Mouse (Mus musculus): ENCODE data around the gene Gatd1.

The Gatd1 gene

DNA sequence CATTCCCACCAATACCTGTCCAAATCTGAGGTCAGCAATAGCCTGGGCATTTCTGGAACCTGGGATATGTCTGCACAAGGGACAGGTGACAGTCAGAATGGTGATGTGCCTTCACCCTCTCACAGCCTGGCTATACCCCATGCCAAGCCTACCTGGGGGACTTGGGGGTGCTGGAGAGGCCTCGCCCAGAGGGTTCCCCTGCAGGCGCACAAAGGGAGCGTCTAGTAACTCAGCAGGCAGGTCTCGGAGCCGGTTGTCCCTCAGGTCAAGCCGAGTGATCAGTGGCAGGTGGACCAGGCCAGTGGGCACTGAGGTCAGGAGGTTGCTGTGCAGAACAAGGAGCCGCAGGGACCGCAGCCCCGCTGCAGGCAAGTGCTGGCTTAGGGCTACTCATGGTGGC lies 27.5 kb upstream of the Gatd1 start:
- no peak for DNase-seq (ENCODE audit: low read depth)

DNA sequence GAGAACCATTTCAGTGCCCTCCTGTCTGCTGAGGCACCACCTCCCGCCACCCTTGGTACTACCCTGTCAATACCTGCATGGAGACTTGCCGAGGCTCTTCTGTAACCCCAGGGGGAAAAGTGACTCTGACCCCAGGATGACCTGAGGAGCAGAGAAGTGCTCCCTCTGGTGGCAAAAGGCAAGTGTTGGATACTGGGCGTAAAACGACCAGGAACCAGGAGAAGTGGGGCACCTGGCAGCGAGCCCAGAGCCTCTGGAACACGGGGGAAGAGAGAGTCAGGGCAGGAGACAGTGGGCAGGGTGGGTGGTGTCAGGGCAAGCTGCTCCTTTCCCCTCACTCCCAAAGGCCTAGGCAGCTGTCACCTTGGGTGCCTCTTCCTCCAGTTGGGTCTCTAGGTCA lies 26.7 kb upstream of the Gatd1 start:
- DNase-seq (ENCODE audit: low read depth) = peak; percentile 64

DNA sequence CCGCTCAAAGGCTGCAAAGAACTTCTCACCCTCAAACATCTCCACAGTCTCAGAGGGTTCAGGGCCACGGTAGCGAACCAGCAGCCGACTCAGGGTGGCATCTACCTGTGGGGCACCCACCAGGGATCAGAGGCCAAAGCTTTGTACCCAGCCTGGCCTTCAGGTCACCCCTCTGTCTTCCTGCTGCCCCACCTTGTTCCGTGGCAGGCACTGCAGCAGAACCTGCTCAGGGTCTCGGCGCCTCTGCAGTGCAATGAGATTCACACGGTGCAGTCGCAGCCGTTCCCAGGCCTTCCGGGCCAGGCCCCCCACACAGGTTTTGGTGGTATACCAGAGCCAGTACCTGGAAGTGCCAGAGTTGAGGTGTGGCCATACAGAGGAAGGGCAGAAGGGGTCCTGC lies 25.9 kb upstream of the Gatd1 start:
- no peak for DNase-seq (ENCODE audit: low read depth)

DNA sequence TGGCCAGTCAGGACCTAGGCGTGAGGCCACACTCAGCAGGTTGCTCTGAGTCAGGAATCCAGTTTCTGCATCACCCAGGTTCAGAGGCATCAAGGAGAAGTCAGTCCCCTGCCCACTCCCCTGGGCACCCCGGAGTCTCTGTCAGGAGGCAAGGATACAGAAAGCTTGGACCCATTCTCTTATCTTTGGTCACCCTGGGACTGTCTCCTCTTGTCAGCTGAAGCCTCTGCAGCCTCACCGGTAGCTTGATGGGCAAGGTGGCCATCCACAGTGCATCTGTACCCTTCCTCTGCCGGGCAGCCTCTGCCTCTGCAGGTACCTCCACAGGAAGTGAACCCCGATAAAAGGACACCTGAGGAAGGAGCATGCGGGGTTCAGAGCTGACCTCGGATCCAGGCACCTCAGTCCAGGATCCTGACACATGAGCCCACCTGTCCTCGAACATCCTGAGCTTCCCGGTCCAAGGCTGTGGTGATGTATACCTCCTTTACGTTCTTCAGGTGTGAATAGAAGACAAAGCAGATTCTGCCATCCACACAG lies 25.3 kb upstream of the Gatd1 start:
- no peak for DNase-seq (ENCODE audit: low read depth)

DNA sequence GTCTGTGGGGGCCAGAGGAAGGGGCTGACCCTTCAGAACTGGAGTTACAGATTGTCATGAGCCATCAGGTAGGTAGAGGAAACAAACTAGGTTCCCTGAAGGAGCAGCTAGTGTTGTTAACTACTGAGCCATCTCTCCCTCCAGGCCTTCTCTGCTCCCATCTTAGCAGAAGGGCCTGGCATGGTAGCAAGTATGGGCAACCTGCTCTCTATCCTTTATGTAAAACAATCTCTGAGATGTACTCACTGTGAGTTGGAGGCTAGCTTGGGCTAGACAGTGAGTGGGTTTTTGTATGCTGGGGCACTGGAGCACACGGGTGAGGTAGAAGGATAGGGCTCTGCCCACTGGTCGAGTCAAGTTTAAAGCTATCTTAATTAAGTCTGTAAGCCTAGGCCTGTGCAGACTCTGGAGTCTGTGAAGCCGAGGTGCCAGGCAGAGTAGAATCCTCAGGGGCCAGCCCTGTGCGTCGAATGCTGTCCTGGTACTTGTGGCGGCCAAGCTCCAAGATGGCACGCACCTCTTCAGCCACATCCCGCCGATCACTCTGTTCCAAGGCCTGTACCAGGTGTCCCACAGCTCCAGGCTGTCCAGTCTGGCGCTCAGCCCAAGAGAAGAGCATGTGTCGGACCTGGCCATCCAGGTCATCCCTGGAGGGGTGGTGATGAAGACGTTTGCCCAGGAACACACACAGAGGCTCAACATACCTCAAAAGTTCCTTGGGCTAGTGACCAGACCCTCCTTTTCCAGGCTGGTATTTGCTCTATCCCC lies 24.4 kb upstream of the Gatd1 start:
- no peak for DNase-seq (ENCODE audit: low read depth)

DNA sequence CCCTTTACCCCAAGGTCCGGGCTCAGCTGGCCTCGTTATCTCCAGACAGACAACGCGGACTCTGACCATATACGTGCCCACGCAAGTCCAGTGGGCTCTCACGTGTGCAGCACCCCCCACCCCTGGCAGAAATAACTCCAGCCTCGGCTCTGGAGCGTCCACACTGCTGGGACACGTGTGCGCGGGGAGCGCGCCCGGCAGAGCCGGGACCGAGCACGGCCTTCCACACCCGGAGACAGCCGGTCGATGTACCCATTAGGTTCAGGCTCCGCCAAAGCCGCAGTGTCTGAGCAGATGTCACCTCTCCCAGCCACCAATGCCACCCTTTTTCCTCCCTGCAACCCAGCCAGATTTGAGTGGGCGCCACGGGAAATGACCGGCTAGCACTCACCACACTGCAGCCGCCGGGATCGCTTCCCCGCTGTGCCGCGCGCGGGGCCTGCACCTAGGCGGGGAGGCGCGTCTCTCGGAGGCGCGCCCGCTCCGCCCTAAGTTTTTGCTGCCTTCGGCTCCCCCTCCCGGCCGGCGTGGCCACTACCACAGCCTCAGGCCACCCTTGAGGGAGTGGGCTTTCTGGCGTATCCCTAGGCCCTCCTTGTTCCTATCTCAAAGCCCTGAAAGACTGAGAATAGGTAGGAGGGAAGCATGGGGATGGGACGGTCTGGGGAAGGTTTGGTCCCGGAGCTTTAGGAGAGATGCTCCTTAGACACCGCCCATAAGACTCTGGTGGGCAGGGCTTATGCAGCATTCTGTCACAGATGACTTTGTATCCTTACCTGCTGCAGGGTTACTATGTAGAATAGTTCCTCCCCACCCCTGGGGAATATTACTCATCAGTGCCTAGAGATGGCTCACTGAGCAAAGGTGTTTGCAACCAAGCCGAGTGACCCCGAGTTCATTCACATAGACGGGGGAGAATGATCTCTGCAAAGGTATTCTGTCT lies 23.5 kb upstream of the Gatd1 start, which contains the start of gene Slc25a22:
Slc25a22 (minus strand) TSS at position 715 of the 943 bp plus-strand sequence.
- peak; percentile 86 for DNase-seq (ENCODE audit: low read depth)

DNA sequence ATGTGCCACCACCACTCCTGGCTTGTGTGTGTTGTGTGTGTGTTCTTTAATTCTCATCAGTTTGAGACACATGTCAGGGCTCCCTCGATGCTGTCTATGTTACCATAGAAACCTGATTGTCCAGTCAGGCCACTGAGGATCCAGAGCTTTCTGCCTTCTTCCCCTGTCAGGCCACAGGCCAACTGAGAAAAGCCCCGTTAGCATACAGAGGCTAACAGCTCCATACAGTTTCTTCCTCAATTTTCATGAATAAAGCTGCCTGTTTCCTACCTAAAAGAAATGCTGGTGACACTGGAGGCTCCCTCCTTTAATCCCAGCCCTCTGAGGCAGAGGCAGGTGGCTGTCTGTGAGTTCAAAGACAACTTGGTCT lies 22.6 kb upstream of the Gatd1 start:
- no peak for DNase-seq (ENCODE audit: low read depth)

DNA sequence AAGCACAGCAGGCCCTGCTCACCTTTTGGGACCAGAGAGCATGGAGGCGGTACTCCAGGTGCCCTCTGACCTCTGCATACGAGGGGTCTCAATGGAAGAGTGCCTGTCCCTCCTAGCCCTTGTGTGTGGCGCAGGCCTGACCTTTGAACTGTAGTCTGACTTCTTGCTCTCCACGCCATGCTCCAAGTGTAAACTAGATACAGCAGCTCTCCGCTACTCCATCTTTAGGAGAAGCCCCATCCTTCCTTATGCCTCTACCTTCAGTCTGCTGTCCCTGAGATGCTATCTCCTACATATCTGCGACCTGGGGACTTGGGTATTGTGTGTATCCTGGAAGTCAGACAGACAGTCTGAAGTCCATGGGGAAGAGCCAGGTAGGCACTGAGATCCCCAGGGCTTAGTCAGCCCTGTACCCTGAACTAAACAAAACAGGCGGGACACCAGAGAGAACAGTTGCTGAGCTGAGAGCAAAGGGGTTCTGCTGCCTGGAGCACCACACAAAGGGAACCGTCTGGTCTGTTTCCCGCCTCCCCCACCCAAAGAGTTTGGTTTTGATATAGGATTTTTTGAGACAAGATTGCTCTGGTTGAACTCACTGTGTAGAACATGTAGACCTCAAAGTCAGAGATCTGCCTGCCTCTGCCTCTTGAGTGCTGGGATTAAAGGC lies 22.1 kb upstream of the Gatd1 start:
- no peak for DNase-seq (ENCODE audit: low read depth)

DNA sequence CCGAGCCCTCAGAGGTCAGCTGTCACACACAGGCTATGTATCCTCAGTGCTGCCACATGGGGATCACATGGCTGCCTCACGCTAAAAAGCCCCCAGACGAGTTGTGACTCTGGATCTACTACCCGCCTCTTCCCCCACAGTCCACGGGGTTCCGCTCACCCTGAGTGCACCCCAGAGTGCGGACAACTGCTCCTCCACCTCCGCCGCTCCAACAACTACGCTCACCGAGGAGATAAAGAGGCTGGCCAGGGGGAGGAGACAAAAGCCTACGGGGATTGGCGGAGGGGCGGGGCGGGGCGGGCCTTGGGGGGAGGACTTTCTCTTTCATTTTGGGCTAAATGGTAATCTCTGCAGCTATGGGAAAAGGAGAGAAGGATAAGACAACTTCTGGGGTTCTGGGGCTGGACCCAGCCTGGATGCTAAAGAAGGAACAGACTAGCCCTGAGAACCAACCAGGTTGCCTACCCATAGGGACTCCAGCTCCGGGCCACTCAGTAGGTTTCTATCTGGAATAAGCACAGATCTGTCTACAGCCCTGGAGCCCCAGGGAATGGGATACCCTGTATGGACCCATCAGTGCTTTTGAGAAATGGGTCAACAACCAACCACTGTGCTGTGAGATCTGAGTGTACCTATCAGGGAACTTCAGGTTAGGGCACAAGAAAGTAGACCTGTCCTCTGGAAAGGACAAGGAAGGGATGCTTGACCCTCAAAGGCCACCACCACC lies 21.4 kb upstream of the Gatd1 start:
- DNase-seq (ENCODE audit: low read depth) = peak; percentile 76

DNA sequence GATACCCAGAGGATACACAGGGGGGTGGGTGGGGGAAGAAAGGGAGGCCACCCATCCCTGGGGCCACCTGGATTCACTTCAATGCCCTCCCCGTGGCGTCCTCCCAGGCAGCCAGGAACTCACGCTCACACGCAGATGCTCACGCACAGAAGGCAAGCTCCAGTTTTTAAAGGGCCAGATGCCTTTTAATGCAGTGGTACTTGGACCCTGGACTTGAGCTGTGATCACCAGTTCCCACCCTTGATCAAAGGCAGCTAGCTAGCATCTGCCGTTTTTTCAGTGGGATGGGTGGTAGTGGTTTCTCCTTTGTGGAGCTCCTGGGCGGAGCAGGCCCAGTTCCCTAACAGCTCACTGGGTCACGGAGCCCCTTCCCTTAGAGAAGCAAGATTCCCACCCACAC lies 20.5 kb upstream of the Gatd1 start:
- no peak for DNase-seq (ENCODE audit: low read depth)

DNA sequence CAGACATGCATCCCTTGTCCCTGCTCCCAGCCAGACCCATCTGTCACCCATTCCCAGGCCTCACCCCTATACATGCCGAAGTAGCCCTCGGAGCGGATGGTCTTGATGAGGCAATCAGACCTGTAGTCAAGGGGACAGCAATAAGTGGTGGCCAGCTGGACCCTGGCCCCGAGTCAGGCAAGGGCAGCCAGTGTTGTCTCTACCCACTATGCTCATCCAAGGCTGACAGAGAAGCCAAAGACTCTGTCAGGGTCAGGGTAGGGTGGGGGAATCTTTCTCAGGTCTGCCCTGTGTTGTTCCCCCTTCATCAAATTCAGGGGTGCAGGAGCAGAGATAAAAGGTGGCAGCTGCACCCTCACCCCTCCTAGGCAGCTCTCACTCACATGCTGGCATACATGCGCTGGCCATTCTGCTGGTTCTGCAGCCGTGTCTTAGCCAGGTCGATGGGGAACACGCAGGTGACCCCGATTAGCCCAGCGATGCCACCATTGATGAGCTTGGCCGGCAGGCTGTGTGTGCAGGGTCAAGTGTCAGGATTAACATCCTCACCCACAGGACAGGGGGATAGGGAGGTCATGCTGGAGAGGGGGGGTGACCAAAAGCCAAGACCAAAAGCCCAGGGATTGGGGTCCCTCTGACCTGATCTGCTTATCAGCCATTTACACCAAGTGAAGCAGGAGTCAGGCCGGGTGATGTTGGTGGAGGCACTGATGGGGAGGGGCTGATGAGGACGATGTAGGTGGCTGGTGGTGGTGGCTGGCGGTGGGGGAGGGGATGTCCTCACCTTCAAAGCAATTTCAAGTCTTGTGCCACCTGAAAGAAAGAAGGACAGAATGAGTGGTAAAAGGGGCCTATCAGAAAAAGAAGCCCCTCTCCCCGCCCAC lies 19.8 kb upstream of the Gatd1 start:
- no peak for DNase-seq (ENCODE audit: low read depth)

DNA sequence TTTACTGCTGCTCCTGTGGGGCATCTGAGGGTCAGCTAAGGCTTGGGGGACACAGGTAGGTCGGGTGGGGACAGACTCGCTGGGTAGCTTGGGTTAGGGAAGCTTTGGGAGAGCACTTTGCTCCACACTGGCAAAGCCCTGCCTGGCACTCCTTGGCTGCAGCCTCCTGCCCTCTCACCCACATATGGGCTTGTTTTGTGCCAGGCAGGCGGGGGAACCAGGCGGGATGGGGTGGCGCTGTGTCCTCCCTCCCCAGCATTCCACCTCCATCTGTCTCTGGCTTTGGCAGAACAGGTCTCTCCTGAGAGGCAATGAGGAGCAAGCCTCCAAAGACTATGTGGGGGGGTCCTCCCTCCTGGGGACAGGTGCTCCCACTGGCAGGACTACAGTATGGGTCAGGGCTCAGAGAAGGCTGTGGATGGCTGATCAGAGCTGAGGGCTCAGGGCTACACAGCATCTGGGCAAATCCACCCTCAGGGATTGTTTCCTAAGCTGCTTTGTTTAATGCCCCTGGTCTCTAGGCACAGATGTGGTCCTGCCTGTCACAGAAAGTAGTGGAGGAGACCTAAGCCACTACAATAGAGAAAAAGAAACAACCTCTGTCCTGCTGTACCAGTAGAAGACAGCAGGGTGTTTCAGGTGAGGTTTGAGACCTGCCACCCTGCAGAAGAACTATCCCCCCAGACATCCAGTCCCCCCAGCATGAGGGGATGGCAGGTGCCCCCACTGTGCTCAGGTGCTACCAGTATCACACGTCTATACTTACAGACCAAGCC lies 19.0 kb upstream of the Gatd1 start:
- no peak for DNase-seq (ENCODE audit: low read depth)

DNA sequence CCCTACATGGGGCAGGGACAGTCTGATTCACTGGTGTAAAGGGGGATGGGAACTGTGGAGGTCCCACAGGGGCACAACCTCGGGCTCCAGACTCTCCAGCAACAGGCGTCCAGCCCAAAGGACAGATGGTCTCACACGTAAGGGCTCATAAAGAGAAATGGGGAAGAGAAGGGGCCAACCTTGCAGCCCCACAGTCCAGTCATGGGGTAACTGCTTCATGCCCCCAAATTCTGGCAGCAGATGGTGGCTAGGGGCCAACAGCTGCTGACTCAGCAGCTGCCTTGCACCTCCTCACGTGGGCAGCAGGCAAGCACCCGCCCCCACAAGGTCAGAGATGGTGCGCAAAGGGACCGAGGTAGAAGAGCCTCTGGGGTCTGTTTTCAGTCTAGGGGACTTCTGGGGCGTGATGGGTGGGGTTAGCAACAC lies 18.3 kb upstream of the Gatd1 start:
- peak; percentile 69 for DNase-seq (ENCODE audit: low read depth)

DNA sequence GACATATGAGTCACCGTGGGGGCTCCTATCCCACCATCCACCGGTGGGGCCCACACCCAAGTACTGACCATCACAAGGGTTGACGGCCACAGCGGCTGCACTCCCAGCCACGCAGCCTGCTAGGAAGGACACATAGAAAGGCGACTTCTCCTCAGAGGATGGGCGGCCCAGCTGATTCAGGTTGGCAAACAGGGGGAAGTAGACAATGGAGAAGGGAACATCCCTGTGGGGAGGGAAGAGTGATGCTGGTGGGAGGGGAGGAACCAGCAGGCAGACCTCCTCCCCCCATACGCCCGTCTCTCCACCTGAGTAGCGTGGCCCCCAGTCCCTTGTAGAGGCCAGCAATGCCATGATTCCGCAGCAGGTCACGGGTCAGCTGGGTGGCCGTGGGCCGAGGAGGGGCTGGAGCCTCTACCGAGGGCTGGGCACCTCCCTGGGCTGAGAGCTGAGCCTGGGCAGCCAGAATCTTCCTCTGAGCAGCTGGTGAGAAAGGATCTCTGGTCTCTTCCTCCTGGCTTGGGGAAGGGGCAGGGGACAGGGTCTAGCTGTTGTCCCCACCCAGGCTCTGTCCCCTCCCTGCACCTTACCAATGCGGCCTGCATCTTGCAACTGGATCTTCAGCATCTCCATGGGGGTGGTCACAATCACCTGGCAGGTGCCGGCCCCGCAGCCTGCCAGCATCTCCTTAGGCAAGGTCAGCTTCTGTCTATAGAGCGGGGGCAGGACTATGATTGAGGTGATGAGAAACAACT lies 17.7 kb upstream of the Gatd1 start:
- no peak for DNase-seq (ENCODE audit: low read depth)

DNA sequence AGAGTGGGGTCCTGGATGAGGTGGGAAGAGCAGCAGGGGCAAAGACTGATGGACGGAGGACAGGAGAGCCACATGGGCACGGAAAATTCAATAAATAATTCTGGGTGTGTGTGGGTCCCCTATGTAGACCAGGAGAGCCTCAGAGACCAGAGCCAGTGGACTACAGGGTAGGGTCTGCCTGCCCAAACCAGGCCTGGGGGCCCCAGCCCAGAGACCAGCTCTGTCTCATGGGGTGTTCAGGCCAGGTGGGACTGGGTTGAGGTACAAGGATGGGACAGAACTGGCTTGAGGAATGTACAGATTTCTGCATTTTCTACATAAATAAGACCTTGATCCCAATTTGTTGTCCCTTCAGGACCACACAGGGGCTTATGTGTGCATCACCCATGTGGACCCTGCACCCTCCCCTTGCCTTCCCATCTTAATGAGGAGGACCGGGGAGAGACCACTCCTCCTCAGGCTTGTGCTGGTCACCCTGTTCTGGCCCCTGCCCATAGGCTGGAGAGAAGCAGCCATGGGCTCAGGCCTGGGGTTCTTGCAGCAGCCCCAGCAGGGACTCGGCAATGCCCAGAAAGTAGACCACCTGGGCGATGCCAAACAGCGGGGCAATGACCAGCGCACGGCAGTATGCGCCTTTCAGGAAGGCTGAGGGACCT lies 16.8 kb upstream of the Gatd1 start:
- DNase-seq (ENCODE audit: low read depth) = no peak

DNA sequence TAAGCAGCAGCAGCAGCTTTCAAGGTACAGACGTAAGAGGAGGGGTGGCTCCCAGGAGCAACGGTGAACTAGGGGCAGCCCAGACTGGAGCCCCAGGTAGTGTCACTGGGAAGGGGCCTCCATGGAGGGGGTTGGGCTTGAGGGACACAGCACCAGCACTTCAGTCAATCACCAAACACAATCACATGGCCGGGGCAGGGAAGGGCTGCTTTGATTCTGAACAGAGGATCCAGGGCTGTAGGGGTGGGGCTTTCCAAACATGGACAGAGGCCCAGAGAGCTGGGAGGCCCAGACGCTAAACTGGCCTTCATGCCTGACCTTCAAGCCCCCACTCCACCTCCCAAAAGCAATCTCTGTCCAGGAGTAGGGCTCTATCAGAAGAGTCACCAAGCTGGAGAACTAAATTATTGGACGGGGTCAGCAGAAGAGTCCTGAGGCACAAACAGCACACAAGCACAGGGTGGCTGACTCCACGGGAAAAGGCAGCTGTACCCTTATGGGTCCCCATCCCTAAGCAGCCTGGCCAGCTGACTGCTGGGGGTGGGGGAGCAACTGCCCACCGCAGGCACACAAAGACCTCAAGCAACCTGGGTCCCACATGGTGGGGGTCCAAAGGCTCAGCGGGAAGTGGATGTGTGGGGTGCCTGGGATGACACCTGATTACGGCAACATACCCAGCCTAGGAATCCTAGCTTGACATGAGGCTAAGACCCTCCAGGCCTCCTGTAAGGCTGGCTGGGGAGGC lies 16.1 kb upstream of the Gatd1 start:
- DNase-seq (ENCODE audit: low read depth) = no peak

DNA sequence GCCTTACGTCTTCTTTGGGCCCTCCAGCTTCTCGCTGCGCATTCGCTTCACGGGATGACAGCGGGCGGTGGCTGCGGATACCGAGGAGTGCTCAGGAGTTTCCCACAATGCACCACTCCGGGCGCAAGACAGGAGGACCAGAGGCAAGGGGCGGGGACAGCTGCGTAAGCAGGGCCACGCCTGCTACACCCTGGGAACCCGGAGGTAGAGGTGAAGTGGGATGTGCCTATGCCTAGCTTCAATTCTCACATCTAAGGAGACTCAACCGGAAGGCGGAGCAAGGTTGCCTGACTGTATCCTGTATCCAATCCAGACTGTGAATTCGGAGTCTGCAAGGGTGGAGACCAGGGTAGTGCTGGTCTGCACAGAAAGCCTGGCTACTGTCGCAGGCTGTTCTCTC lies 15.4 kb upstream of the Gatd1 start, which contains the start of gene Cend1:
Cend1 (minus strand) TSS at position 182 of the 400 bp plus-strand sequence.
- no peak for DNase-seq (ENCODE audit: low read depth)

DNA sequence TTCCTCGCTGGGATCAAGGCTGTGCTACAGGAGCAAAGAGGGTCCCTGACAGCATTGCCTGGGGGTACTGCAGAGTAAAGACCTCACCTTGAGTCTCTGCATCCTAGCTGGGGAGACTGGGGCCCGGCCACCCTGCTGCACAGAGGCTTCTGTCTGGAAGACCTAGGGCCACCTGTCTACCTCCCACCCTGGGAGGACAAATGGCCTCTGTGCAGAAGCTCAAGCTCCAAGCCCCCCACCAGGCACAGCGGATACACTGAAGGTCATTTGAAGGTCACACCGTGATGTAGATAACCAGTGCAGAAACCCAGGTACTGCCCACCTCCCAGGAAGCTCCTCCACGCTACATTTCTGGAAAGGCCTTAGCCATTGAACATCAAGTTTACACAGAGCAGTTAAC lies 14.8 kb upstream of the Gatd1 start:
- no peak for DNase-seq (ENCODE audit: low read depth)
